Mouse (Mus musculus) large intestine, adult 2 months (tissue): Measurements from ENCODE around the gene Car11. TPM values are rescaled to one million over a fixed set of nuclear protein-coding genes. Genes with fewer than 3 reads are reported as not detected.

Source experiments
- DNase-seq: peaks from one replicate; pipeline ENCODE4 v3.0.0-alpha.2; 2012; ENCODE audit warnings: low read depth, low spot score
- WGBS: fragments of 180-500 bp; shearing (Covaris S2); methylation state at CpG from one replicate; pipeline ENCODE4 v1.1.7; 2018; 5-methylcytosine and 5-hydroxymethylcytosine counted together
- polyA plus RNA-seq: library from polyadenylated mRNA; depleted of rRNA; stranded (reverse); fragments of >200 nt; gene quantifications from 2 replicates; pipeline ENCODE4 v1.2.3, GENCODE M21; 2012

Car11 gene
- polyA plus RNA-seq, 1 experiment, result 3.6 TPM

DNA sequence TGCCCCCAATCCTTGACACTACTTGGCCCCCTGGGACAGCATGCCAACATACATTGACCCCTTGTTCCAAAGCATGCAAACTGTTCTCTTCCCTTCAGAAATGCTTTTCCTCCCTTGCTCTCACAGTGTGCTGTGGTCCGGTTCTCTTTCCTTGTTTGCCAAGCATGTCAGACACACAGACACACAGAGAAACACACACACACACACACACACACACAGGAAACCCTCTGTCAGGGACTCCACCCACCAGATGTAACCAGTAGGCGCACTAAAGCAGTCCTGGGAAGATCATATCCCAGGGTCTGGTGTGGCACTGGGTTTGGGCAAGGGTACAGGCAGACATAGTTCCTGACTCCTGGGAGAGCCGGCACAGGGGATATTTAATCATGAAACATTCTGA lies 12.8 kb upstream of the Car11 start:
- DNase-seq, result no peak
- 48% methylated on average over 3 of the region's 3 CpGs for WGBS

DNA sequence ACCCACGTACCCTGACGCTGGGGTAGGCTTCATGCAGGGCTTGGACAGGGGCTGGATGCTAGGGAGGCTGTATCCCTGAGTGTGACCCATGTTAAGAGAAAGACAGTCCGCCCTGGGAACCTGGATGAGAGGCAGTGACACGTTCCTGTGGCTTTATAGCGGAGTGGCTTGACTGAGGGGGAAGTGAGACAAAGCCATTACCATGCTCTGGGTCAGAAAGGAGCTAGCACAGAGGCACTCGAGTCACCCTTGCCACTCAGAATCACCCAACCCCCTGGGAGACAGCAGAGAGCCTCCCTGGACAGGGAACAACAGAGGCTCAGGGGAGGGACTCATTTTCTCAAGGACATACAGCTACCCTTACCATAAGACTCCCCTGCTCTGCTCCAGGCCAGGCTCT lies 10.5 kb upstream of the Car11 start:
- 71% methylated on average over 6 of the region's 6 CpGs for WGBS

DNA sequence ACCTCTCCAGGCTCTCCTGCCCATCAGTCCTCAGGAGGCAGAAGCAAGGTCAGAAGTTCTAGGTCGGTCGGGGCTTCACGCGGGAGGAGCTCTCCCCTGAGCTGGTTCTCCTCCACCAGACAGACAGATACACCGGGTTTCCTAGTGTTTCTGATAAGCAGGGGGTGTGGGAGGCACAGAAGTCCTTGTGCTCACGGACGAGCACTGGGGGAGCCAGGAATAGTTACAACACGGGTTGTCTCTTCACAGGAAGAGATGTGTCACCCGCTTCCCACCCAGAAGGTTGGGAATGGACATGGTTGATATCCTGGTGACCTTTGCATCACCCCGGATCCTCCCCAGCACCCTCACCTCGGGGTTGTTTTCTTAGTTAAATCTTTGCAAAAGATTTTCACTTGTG lies 9.8 kb upstream of the Car11 start:
- WGBS, result 75% methylated on average over 11 of the region's 11 CpGs
- no peak for DNase-seq

More for the DNA sequence above, 10.5 kb upstream of the Car11 start:
- DNase-seq, result no peak

DNA sequence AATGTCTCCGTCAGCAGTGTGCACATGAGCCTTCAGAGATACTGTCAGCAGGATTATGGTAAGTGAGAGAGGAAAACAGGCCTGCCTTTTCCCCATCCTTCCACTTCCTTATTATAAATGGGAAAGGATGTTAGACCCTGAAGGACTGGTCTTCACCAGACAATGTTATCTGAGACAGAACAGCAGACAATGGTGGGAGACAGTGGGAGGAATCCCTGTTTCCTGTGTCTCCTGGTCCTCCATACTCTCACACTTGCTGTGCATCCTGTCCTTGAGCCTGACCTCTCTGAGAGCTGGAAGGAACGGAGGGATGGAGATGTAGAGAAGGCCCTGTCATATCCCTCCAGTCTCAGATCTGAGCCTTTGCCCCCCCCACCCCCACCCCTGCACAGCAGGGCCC lies 7.3 kb upstream of the Car11 start:
- no peak for DNase-seq
- WGBS, result 92% methylated on average over 2 of the region's 2 CpGs

DNA sequence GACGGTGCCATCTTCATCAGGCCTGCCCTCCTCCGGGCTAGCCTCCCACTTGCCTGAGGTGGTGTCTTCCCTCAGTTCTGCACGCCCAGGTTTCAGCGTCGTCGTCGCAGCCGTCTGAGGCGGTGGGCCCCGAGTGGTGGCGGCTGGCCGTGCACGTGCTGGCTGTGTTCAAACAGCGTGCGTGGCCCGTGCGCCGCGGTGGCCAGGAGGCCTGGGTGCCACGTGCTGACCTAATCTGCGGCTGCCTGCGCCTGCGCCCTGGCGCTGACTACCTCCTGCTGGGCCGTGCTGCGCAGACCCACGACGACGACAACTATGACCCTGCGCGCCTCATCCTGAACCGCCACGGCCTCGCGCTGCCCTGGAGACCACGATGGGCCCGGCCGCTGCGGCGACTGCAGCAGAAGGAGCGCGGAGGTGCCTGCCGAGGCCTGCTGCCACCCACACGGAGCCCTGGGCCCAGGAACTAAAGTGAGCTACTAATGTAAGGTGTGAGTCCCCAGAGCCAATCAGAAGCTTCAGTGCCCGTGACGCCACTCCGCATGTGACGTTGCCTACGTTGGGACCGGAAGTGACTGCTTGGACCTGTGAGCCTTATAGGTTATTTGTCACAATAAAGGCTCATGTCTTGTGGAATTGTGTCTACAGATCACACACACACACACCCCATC lies 5.6 kb upstream of the Car11 start, which contains the start of gene Sec1:
Gene Sec1 (minus strand): TSS at position 482 of the 671 bp plus-strand sequence.
- DNase-seq, result no peak
- 92% methylated on average over 50 of the region's 50 CpGs for WGBS

DNA sequence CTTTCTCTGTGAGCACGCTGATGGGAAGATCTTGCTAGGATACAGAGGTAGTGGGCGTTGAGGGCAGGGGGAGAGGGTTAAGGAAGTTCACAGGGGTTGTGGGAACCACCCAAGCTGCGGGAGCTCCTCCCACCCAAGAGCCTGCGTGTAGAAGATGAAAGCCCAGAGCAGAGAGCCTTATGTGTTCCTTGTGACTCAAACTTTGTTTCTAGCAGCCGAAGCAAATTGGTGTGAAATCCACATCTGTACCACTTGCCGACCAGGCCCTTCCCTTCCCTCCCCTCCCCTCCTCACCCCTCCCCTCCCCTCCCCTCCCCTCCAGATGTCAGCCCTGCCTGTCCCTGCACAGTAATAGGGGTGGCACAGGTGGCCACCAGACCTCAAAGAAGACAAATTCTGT lies 4.5 kb upstream of the Car11 start:
- 40% methylated on average over 6 of the region's 6 CpGs for WGBS
- DNase-seq, result no peak

DNA sequence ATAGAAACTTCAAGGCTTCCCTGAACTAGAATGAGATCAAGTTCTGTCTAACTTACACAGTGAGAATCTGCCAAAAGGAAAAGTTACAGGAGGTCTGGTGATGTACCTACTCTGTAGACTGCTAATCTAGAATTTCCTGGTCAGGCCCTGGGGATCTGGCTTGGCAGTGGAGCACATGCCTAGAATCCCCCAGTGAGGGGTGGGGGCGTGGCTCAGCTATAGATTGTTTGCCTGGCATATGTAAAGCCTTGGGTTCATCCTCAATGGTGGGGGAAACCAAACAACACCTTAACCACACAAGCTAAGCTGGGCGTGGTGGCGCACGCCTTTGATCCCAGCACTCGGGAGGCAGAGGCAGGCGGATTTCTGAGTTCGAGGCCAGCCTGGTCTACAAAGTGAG lies 1.7 kb upstream of the Car11 start:
- DNase-seq, result no peak
- 82% methylated on average over 7 of the region's 7 CpGs for WGBS

DNA sequence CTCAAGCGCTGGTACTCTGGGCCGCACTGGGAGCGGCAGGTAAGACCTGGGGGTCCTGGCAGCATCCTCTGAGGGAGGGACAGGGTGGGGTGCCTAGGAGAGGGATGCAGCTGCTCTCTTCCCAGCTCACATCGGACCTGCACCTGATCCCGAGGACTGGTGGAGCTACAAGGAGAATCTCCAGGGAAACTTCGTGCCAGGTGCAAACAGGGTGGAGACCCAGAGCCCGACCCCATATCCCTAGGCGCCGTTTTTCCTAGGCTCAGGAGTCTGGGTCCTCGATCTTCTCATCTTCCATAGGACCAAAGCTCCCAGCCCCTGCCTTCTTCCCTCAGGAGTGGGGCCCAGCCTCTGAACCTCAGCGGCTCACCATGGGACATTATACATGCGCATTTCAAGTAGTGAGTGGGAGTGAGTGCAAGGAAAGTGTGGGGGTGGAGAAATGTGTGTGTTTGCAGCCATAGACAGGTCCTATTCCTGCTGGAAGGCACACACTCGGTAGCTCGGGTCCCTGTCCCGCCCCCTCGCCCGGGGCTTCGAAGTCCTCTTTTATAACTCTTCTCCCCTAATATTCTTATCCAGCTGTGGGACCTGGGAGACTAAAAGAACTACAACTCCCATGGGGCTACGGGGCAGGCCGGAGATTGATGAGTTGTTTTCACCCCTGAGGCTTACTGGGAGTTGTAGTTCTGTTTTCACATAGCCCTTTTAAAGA lies 815 bp downstream of the Car11 start:
- DNase-seq, result no peak

DNA sequence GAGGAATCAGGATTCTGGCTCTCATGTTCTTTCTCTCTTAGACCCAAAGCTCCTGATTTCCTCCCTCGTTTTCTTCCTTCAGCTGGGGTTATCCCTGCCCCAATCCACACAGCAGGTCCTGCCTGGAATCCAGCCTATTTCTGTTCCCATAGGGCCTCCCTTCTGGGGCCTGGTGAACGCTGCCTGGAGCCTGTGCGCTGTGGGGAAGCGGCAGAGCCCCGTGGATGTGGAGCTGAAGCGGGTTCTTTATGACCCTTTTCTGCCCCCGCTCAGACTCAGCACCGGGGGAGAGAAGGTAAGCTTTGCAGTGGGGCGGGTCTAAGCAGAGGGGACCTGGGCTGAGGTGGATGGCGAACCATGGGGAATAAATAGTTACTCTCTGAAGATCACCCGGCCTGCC lies 1.4 kb downstream of the Car11 start:
- DNase-seq, result no peak
- 35% methylated on average over 11 of the region's 11 CpGs for WGBS

More for the DNA sequence above, 815 bp downstream of the Car11 start:
- WGBS, result 3% methylated on average over 20 of the region's 20 CpGs

DNA sequence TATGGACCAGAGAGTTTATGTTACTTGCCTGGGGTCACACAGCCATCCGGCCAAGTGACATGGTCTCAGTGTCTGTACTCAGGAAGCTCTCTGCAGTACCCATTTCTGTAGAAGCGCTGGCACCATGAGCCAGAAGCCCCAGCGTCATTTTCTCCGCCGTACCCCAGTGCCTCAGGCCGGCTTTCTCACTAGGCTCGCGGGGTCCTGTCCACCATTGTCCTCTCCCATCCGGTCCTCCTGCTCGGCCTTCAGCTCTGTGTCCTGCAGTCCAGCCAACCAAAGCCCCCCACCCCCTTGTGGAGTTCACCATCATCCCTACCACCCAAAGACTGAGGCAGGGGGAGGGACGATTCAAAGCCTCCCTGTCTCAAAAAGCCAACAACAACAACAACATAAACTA lies 2.0 kb downstream of the Car11 start:
- DNase-seq, result no peak
- WGBS, result 87% methylated on average over 11 of the region's 11 CpGs

DNA sequence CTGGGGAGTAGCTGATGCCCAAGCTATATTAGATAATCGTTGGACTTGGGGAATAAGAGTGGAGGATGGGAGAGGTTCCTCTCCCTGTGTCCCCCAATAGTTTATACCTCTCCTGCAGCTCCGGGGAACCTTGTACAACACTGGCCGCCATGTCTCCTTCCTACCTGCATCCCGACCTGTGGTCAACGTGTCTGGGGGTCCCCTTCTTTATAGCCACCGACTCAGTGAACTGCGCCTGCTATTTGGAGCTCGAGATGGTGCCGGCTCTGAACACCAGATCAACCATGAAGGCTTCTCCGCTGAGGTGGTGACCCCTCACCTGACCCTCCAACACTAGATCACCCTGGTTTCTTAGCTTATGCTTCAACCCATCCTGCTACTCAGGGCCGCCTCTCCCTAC lies 2.7 kb downstream of the Car11 start:
- no peak for DNase-seq
- WGBS, result 90% methylated on average over 11 of the region's 11 CpGs

DNA sequence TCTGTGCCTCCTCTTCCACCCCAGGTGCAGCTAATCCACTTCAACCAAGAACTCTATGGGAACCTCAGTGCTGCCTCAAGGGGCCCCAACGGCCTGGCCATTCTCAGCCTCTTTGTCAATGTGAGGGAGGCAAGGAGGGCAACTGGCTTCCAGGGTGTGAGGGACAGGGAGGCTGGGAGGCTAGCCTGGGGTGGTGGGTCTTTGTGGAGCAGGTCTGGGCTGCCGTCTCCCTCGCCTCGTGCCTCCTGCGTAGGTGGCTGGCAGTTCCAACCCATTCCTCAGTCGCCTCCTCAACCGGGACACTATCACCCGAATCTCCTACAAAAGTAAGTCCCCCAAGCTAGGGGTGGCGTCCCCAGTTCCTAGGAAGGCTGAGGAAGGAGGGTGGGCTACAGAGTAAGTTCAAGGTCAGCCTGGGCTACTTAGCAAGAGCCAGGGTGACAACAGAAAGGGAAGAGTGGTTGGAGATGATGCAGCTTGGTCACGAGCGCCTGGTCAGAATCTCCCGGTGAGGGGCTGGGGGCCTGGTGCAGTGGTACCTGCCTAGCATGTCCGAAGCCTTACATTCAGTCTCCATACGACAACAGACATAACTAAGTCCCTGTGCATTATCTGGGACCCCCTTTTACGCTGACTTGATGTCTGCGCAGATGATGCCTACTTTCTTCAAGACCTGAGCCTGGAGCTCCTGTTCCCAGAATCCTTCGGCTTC lies 3.3 kb downstream of the Car11 start:
- WGBS, result 92% methylated on average over 17 of the region's 17 CpGs
- DNase-seq, result no peak

DNA sequence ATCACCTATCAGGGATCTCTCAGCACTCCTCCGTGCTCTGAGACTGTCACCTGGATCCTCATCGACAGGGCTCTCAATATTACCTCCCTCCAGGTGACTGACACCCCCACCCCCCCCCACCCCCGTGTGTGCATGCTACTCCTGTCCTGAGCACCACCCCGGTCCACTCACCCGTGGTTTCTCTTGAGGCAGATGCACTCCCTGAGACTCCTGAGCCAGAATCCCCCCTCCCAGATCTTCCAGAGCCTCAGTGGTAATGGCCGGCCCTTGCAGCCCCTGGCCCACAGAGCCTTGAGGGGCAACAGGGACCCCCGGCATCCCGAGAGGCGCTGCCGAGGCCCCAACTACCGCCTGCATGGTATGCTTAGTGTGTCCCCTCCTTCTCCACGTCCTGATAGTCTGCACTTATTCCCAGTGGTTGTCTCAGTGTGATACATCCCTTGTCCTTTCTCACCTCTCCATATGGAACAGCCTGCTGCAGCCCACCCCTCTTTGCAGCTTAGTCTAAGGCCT lies 3.9 kb downstream of the Car11 start:
- DNase-seq, result no peak
- WGBS, result 35% methylated on average over 12 of the region's 12 CpGs

DNA sequence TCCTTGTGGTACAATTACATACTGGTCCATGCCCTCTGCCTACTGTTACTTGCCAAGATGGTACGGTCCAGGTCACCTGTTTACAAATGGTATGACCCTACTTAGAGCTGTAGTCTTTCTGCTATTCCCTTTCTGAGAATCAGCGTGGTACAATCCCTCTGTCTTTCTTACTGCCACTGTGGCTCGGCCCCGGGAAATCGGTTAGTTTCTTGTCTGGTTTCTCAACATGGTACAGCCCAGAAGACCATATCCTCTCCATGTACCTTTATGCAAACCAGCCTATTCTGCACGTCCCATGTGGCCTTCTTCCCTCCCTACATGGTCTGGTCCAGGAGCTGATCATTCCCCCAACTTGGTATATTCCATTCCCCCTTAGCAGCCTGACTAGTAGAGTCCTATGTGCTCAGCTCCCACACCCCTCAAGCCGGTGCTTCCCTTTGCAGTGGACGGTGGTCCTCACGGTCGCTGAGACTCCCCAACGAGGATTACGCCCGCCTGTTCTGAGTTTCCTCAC lies 4.5 kb downstream of the Car11 start:
- no peak for DNase-seq
- under 1% methylated on average over 13 of the region's 13 CpGs for WGBS

DNA sequence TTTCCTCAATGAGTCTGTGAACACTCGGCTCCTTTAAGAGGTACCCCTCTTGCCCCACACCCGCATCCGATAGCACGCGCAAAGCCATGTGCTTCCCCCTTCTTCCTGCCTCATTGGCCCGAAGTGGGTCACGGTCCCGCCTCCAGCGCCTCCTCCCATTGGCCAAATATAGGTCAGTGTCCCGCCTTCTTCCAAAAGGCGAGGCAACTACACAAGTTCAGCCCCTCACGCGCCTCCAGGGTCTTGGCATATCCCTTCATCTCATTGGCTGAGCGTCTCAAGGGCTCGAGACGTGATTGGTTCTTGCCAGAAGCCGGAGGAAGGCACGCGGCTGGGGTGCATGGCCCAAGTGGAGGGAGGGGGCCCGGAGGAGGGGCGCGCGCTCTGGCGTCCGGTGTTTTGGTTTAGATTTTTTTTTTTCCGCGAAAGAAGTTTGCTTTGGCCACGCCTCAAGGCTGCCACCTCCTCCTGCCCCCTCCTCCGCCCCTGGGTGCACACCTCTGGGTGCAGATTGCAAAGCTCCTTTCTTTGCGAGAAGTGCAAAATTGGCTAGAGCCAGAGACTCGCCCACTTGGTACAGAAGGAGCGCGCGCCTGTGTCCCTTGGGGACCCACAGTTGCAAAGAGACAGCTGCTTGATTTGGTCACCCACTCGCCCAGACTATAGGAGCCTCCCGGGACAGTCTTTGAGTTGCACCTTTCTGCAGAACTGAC lies 5.2 kb downstream of the Car11 start, which contains the start of gene Dbp:
Gene Dbp (plus strand): TSS at position 359 of the 713 bp plus-strand sequence.
- WGBS, result under 1% methylated on average over 36 of the region's 36 CpGs

DNA sequence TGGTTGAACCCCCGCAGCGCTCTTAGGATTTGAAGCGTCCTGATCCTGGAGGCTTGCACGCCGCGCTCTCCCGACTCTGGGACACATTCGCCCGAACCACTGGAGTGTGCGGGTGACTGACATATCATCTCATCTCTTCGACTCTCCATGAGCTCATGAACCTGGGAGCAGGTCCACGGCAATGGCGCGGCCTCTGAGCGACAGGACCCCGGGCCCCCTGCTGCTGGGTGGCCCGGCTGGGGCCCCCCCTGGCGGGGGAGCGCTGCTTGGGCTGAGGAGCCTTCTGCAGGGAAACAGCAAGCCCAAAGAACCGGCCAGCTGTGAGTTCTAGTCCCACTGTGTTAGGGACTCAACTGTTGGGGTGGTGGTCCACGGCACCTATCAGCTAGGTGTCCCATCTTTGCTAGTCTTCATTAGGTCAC lies 5.8 kb downstream of the Car11 start:
- under 1% methylated on average over 21 of the region's 21 CpGs for WGBS
- no peak for DNase-seq

More for the DNA sequence above, 5.2 kb downstream of the Car11 start, which contains the start of gene Dbp:
- no peak for DNase-seq

DNA sequence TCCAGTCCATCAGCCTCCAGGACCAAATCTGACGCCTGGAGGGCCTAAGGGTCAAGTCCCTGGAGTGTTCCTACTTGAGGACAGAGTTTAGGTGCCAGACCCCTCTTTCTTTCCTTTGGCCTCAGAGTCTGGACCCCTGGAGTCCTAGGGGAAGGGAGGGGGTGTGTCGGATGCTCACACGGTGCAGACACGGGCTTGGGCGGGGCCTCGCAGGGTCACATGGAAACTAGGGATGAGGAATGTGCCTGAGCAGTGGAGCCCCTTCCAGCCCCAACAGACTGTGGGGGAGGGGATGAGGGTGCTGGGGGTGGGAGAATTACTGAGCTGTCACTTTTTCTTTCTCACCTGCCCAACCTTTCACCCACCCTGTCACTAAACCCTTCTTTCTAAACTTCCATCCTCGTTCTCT lies 6.2 kb downstream of the Car11 start:
- DNase-seq, result no peak

DNA sequence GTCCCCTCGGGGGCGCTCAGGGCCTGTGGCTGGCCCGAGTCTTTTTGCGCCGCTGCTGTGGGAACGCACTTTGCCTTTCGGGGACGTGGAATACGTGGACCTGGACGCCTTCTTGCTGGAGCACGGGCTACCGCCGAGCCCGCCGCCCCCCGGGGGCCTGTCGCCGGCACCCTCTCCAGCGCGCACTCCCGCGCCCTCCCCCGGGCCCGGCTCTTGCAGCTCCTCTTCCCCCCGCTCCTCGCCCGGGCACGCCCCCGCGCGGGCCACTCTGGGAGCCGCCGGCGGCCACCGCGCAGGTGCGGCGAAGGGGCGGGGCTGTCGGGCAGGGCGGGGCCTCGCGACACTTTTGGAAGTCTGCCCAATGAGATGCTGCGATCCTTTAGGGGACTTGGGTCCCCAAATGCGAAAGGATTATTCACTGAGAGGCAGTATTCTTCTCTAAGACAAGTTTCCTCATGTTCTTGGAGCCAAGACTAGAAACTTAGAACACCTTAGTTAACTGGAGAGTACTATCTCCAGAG lies 7.1 kb downstream of the Car11 start:
- under 1% methylated on average over 41 of the region's 45 CpGs for WGBS
- no peak for DNase-seq

More for the DNA sequence above, 6.2 kb downstream of the Car11 start:
- 0% methylated on average over 7 of the region's 7 CpGs for WGBS

DNA sequence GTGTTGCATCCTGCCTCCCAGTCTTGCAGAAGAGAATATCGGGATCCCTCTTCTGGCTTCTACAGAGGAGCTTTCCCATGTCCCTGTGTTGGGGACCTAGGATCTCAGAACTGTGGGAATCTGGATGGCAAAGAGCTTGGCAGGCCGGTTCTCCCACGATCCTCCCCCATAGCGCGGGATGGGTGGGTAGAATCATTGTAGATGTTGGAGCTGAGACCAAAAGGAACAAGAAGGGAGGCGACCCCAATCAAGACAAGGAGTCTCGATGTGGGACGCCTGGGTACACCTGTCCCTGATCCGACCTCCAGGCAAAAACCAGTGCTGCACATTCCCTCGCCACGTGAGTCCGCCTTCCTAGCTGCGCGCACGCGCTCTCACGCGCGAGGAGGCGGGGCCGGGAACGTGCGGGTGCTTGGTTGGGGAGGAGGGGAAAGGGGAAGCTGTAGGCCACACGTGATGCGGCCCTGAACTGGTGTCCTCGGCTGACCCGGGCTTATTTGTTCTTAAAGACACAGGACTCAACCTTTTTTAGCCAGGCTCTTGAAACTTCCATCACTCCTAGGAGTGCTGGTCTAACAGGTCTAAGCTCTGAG lies 7.8 kb downstream of the Car11 start:
- DNase-seq, result no peak
- WGBS, result 1% methylated on average over 27 of the region's 27 CpGs
